Mouse (Mus musculus) stomach, embryonic 14.5 days (tissue): ENCODE measurements at regions not wholly inside any gene's neighbourhood (a gene's known extent, or its start where the extent isn't known, plus 50 kb on each side); places are given as distances from the start of the nearest gene placed in this dataset.

Experiments
- ATAC-seq: fragments of 200-750 bp; cut with Nextera tagmentation; 2 replicates; pipeline ENCODE4 v1.8.0; 2017; ENCODE audit warnings: low read depth, moderate TSS enrichment; ENCODE audit not compliant: insufficient number of reproducible peaks, insufficient read depth, low FRiP score
- H3K27ac ChIP-seq: fragments of 300-500 bp; sonication (generic); 2 replicates; pipeline ENCODE4 v1.5.1; 2014; ENCODE audit warnings: mild to moderate bottlenecking, low read length, moderate library complexity, mixed read lengths
- H3K27me3 ChIP-seq: fragments of 300-500 bp; sonication (generic); 2 replicates; pipeline ENCODE4 v1.6.1; 2014; ENCODE audit warnings: low read length, control low read depth, mixed read lengths; ENCODE audit not compliant: control insufficient read depth, insufficient read depth
- H3K36me3 ChIP-seq: fragments of 300-500 bp; sonication (generic); 2 replicates; pipeline ENCODE4 v1.6.1; 2014; ENCODE audit warnings: mild to moderate bottlenecking, control low read depth, low read length, moderate library complexity, mixed read lengths; ENCODE audit not compliant: control insufficient read depth, insufficient read depth
- H3K4me1 ChIP-seq: fragments of 300-500 bp; sonication (generic); 2 replicates; pipeline ENCODE4 v1.6.1; 2014; ENCODE audit warnings: low read length, control low read depth, mixed read lengths; ENCODE audit not compliant: control insufficient read depth, insufficient read depth
- H3K4me2 ChIP-seq: fragments of 300-500 bp; sonication (generic); replicated peaks from 2 replicates; pipeline ENCODE4 v1.6.1; 2014; ENCODE audit warnings: low read depth, low read length, control low read depth
- H3K4me3 ChIP-seq: fragments of 300-500 bp; sonication (generic); 2 replicates; pipeline ENCODE4 v1.5.1; 2014; ENCODE audit warnings: low read depth, low read length, control low read depth
- H3K9ac ChIP-seq: fragments of 300-500 bp; sonication (generic); replicated peaks from 2 replicates; pipeline ENCODE4 v1.6.1; 2014; ENCODE audit warnings: low read depth, mild to moderate bottlenecking, control low read depth, low read length, moderate library complexity, mixed read lengths
- H3K9me3 ChIP-seq: fragments of 300-500 bp; sonication (generic); 2 replicates; pipeline ENCODE4 v1.6.1; 2016; ENCODE audit warnings: low read depth, low read length, control low read depth; ENCODE audit not compliant: control insufficient read depth
- WGBS: fragments of 180-500 bp; shearing (Covaris S2); extraction: QIAGEN DNeasy Blood & Tissue Kit; methylation state at CpG from one replicate; pipeline ENCODE4 v1.1.7; 2014; 5-methylcytosine and 5-hydroxymethylcytosine counted together

DNA sequence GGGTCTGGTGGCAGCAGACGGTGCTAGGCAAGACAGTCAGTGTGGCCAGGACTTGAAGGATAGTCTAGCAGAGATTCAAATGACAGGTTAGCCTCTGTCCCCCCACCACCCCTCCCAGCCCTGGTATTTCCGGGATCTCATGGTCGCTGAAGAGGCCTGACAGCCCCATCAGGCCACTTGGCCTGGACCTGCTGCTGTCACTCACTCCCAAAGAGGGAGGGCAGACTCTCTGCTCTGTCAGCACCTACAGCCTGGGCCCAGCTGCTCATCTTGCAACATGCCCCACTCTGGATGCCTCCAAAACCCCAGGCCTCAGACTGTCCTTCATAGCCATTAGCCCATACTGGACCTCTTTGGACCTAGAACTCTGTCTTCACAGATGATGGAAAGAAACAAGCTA lies 89.0 kb downstream of the Ephb3 start:
- 33% methylated on average over 3 of the region's 3 CpGs for WGBS
- Histone ChIP-seq H3K27me3 (no peaks in the 10 kb centered on the region), H3K27ac (no peak overlapping the region), H3K36me3 (no peaks in the 10 kb centered on the region), H3K9ac (no peak overlapping the region), H3K4me2 (no peak overlapping the region), H3K4me1 (peaks cover 37% of the 10 kb centered on the region), H3K4me3 (no peak overlapping the region), H3K9me3 (no peaks in the 10 kb centered on the region)
- ATAC-seq = no peak

DNA sequence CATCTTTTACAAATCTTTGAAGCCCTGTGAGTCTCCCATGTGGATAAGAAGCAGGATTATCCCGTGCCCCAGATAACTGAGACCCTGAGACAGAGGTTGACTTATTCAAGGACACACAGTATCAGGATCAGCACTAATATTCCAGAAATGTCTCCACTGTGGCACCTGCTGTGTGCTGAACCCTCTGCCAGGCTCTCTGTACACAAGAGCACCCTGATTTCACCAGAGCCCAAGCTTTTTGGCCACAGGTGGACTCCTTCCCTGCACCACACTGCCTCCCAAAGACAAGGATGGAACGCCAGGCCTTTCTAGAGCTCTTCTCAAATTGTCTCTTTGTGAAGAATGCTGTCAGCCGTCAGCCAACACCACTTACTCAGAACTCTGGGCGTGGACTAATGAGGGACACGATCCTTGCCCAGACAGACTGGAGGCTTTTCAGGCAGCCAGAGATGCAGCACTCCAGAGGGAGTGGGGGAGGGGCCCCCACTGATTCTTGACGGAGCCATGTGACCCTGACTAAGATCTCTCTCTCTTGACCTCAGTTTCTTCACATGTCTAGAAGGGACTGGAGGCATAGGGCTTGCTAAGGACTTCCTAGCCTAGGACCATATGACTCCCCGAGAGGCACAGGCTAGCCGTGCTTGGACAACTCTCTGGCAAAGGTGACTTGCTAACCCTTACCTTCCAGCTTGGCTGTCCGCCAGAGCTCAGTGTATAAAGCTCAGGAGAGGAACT lies 90.3 kb downstream of the Ephb3 start:
- peaks cover 34% of the 10 kb centered on the region for H3K4me1 ChIP-seq
- no peak overlapping the region for H3K4me2 ChIP-seq

DNA sequence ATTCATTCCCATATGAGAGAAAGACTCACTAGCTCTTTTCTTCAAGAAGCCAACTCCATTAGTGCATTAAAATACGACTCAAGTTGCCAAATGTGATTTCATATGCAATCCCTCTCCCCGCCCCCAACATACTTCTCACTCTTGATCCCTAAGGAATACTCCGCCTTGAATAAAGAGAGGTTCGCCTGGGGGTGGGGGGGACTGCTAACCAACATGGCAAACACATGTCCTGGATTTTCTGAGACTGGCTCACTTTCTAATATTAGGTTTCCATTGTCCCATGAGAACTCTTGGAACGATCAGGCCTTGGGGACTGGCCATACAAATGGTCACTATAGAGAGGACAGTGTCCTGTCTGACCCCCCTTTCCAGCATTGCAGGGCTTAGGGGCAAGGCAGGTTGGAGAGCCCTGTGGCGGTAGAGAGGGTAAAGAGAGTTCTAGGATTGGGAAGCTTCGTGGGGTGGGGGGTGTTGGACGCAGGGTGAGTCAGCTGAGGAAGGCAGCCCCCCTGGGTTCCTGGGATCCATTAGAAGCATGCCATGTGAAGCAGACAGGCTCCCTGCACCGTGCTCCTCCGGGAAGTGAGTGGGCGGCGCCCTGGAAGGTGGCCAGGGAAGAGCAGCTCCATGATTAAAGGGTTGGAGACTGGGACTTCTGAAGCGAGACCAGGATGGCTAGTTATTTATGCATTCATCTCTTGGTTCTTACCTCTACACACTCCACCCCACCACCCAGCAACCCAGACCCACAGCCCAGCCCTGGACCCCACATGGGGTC lies 91.6 kb downstream of the Ephb3 start:
- Histone ChIP-seq H3K9ac (no peak overlapping the region), H3K4me3 (no peak overlapping the region), H3K36me3 (no peaks in the 10 kb centered on the region), H3K9me3 (no peaks in the 10 kb centered on the region), H3K4me1 (peaks cover 32% of the 10 kb centered on the region), H3K4me2 (no peak overlapping the region), H3K27ac (no peak overlapping the region; the same call in 1 of the 2 replicates), H3K27me3 (no peaks in the 10 kb centered on the region)
- 60% methylated on average over 13 of the region's 13 CpGs for WGBS
- no peak for ATAC-seq

More for the DNA sequence above, 90.3 kb downstream of the Ephb3 start:
- no peaks in the 10 kb centered on the region for H3K27me3 ChIP-seq
- H3K27ac ChIP-seq = peak overlapping the region; percentile 44; the same call in 1 of the 2 replicates
- WGBS = 18% methylated on average over 9 of the region's 9 CpGs
- ATAC-seq = peak; percentile 70; the same call in 1 of the 2 replicates
- H3K9me3 ChIP-seq = no peaks in the 10 kb centered on the region
- no peak overlapping the region for H3K4me3 ChIP-seq
- no peak overlapping the region for H3K9ac ChIP-seq
- no peaks in the 10 kb centered on the region for H3K36me3 ChIP-seq

DNA sequence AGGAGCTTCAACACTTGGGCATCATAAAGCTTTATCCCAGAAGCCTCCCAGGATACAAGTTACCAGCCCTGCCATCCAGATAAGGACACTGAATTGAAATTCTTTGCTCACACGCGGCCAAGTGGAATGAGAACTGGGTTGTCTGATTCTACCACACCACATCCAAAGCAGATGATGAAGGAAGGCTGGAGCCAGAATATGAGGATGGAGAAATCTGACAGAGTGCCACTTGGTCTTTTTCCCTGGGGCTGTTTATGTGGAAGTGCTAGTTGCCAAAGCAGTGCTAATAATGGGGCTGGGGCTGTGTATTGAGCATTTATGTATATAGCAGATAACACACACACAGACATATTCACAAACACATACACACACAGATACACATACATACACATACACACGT lies 92.2 kb downstream of the Ephb3 start:
- ATAC-seq = no peak
- Histone ChIP-seq H3K4me1 (peaks cover 29% of the 10 kb centered on the region), H3K9me3 (no peaks in the 10 kb centered on the region), H3K4me2 (no peak overlapping the region), H3K9ac (no peak overlapping the region), H3K4me3 (no peak overlapping the region), H3K27me3 (no peaks in the 10 kb centered on the region), H3K36me3 (no peaks in the 10 kb centered on the region), H3K27ac (no peak overlapping the region)
- 72% methylated on average over 3 of the region's 3 CpGs for WGBS

DNA sequence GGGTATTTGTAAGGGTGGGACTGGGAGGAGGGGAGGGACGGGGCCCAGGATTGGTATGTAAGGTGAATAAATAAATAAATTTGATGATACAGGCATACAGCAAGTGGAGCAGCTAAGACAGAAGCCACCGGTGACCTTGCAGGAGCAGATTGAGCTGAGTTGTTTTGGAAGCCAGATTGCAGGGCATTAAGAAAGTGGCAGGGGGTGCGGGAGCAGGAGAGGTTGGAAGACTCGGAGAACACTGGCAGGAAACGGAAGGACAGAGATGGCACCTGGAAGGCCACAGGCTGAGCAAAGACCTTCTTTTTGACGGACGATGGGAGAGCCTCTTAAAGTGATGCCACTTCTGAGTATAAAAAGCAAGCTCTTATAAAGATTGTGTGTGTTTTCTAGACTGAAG lies 94.3 kb downstream of the Ephb3 start:
- Histone ChIP-seq H3K9me3 (no peaks in the 10 kb centered on the region), H3K36me3 (no peaks in the 10 kb centered on the region), H3K9ac (no peak overlapping the region), H3K4me2 (no peak overlapping the region), H3K4me1 (peaks cover 19% of the 10 kb centered on the region), H3K4me3 (no peak overlapping the region), H3K27ac (no peak overlapping the region), H3K27me3 (no peaks in the 10 kb centered on the region)
- no peak for ATAC-seq
- WGBS = 62% methylated on average over 7 of the region's 7 CpGs

DNA sequence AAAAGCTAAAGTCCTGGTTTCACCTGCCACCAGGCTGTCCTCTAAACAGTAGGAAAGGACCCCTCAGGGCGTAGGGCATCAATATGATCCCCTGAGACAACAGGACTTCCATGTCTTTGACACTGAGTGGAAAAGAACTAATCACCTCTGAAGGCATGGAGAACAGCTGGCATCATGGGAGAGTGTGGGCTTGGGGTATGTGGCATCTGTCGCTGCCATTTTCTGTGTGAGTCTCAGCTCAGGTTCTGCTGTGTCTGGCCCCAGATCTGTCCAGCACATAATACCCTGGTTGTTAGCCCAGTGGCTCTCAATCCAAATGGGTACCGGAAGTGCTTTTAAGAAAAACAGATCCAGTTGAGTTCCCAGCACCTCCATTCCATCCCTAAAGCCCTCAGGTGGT lies 101.3 kb downstream of the Ephb3 start:
- no peak for ATAC-seq

DNA sequence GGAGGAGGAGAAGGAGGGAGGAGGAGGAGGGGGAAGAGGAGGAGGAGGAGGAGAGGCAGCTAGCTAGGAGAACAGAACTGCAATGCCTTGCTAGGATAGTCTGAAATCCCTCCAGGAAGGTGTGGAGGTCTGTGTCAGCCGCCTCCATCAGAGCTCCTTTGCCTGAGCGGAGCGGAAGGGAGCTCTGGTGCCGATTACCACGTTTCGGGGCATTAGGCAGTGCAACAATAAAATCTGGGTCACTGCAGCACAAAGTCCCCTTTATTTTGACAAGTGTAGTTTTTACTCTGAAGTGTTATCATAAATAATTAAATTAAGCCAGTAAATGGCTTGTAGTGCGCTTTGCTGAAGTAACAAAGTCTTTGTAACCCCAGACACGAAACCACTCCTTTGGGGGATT lies 104.0 kb downstream of the Ephb3 start:
- no peak overlapping the region for H3K9ac ChIP-seq
- no peak overlapping the region for H3K27ac ChIP-seq
- no peak overlapping the region for H3K4me2 ChIP-seq
- no peaks in the 10 kb centered on the region for H3K36me3 ChIP-seq
- H3K4me1 ChIP-seq = peaks cover 24% of the 10 kb centered on the region
- WGBS = 68% methylated on average over 8 of the region's 8 CpGs
- no peak overlapping the region for H3K4me3 ChIP-seq
- H3K9me3 ChIP-seq = no peaks in the 10 kb centered on the region
- H3K27me3 ChIP-seq = no peaks in the 10 kb centered on the region
- no peak for ATAC-seq

More for the DNA sequence above, 101.3 kb downstream of the Ephb3 start:
- H3K4me1 ChIP-seq = peaks cover 13% of the 10 kb centered on the region
- no peak overlapping the region; the same call in 1 of the 2 replicates for H3K27ac ChIP-seq
- WGBS = 86% methylated on average over 3 of the region's 3 CpGs
- H3K9me3 ChIP-seq = no peaks in the 10 kb centered on the region
- H3K4me2 ChIP-seq = no peak overlapping the region
- H3K4me3 ChIP-seq = no peak overlapping the region
- H3K27me3 ChIP-seq = no peaks in the 10 kb centered on the region
- H3K36me3 ChIP-seq = no peaks in the 10 kb centered on the region
- no peak overlapping the region for H3K9ac ChIP-seq

DNA sequence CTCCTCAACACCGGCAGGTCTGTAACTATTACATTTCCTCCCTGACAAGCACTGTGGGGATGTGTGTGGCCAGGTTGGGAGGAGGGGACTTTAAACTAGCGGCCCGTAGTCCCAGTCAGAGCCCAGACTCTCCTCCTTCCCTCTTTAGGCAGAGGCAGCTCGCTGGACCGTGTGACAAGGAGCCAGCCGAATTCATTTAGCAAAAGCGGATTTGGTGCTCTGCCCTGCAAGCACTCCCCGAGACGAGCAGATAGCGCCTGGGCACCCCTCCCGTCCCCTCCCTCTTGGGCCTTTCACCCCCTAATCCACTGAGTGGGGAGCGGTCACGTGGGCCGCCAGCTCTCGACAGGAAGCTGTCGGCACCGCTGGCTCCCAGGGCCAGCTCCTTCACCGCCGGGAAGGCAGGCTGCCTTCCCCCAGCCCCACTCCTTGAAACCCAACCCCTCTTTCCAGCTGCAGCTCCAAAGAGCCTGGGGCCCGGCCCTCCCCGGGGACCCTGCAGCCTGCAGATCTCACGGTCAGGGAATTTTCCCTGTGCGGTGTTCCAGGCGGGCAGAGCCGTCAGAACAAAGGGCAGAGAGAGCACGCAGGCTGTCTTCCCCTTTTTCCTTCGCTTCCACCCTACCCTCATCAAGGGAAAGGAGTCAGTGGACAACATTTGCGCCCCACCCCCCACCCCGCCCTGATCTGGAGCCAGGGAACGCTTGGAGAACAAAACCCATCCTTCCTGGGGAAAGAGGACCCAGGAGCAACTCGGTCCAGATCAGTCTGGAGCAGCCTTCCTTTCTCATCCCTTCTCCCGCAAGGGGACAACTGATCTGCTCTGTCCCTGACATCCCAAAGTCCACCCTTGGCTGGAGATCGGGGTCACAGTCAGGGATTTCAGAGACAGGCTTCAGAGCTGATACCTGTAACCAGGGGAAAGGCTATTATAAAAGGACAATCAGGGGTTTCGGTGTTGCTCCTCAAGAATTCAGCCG lies 106.4 kb downstream of the Ephb3 start:
- peak; percentile 84 for ATAC-seq
- WGBS = 4% methylated on average over 35 of the region's 35 CpGs
- Histone ChIP-seq H3K36me3 (no peaks in the 10 kb centered on the region), H3K4me1 (peaks cover 27% of the 10 kb centered on the region), H3K4me3 (peak overlapping the region; percentile 24), H3K9ac (peak overlapping the region; percentile 42; the same call in 1 of the 2 replicates), H3K27ac (peak overlapping the region; percentile 94), H3K9me3 (no peaks in the 10 kb centered on the region), H3K4me2 (peak overlapping the region; percentile 64), H3K27me3 (no peaks in the 10 kb centered on the region)
